ENCODE assay signal across 11 mouse cellular contexts in genomic region chr13:69558098-69558660, GRCm38 (mm10). TPM values are rescaled to one million over a fixed set of nuclear protein-coding genes. Genes with fewer than 3 reads are reported as not detected.
A peak's percentile ranks its signal among the peaks of the same experiment; 100 is the strongest.
DNase-seq lines count a peak whose midpoint lies in the region; ATAC-seq lines count a peak whose summit lies in the region.
"Had no signal": no experiment of that assay in that cellular context is flagged by ENCODE, and none has a peak within 500 bp of the region (broad histone marks: within the 10 kb centered on the region; RNA-seq: fewer than 3 reads in every experiment).

No protein-coding gene starts in this region.

- no peak for DNase-seq in hindbrain, embryonic 14.5 days (ENCODE audit: low spot score)
- no peak for DNase-seq in hindbrain, embryonic 10.5 days (ENCODE audit: low spot score)
- peak; percentile 53 for DNase-seq in cerebellum, adult 11 months
- peak; percentile 87 for DNase-seq in cerebellum, postnatal 14 days
- no peak for DNase-seq in thymus, postnatal 4 days
- DNase-seq in testis, postnatal 14 days (ENCODE audit: low spot score) = no peak
- DNase-seq: gastrocnemius, postnatal 36 days; retina, postnatal 1 day had no signal

- H3K4me1 ChIP-seq in hindbrain, embryonic 14.5 days (replicated peaks; ENCODE audit: control insufficient read depth, insufficient read depth, low read length) = no peaks in the 10 kb centered on the region
- peaks cover 13% of the 10 kb centered on the region for H3K4me1 ChIP-seq in hindbrain, embryonic 10.5 days (replicated peaks)
- peaks cover 22% of the 10 kb centered on the region for H3K4me1 ChIP-seq in midbrain, embryonic 13.5 days (replicated peaks)
- peaks cover 9% of the 10 kb centered on the region for H3K4me1 ChIP-seq in midbrain, embryonic 16.5 days (ENCODE audit: control insufficient read depth, insufficient read depth, low read length)

- H3K27ac ChIP-seq in hindbrain, embryonic 14.5 days = no peak overlapping the region
- H3K27ac ChIP-seq in hindbrain, embryonic 10.5 days = no peak overlapping the region
- 0 out of 2 replicates have a peak overlapping the region, but pooled peaks have one; percentile 5 for H3K27ac ChIP-seq in midbrain, embryonic 13.5 days
- H3K27ac ChIP-seq in midbrain, embryonic 16.5 days (ENCODE audit: low read length) = no peak overlapping the region

- H3K4me3 ChIP-seq in hindbrain, embryonic 14.5 days (replicated peaks; ENCODE audit: low read length) = no peak overlapping the region
- no peak overlapping the region for H3K4me3 ChIP-seq in hindbrain, embryonic 10.5 days
- no peak overlapping the region for H3K4me3 ChIP-seq in midbrain, embryonic 13.5 days (replicated peaks)
- no peak overlapping the region for H3K4me3 ChIP-seq in midbrain, embryonic 16.5 days (ENCODE audit: low read depth, low read length)
- H3K4me3 ChIP-seq: erythroblast, embryonic 14.5 days had no signal

- no peaks in the 10 kb centered on the region for H3K27me3 ChIP-seq in hindbrain, embryonic 14.5 days (ENCODE audit: control insufficient read depth, insufficient read depth, low read length)
- no peaks in the 10 kb centered on the region for H3K27me3 ChIP-seq in hindbrain, embryonic 10.5 days (ENCODE audit: insufficient read depth, poor library complexity, severe bottlenecking)
- H3K27me3 ChIP-seq in midbrain, embryonic 13.5 days = no peaks in the 10 kb centered on the region
- no peaks in the 10 kb centered on the region for H3K27me3 ChIP-seq in midbrain, embryonic 16.5 days (ENCODE audit: control insufficient read depth, insufficient read depth, low read depth, low read length)

- H3K4me2 ChIP-seq in hindbrain, embryonic 14.5 days (replicated peaks) = no peak overlapping the region
- no peak overlapping the region for H3K4me2 ChIP-seq in midbrain, embryonic 13.5 days (replicated peaks)
- no peak overlapping the region for H3K4me2 ChIP-seq in midbrain, embryonic 16.5 days (ENCODE audit: low read length)

- H3K9me3 ChIP-seq in hindbrain, embryonic 14.5 days (ENCODE audit: control insufficient read depth, low read length) = no peaks in the 10 kb centered on the region
- no peaks in the 10 kb centered on the region for H3K9me3 ChIP-seq in hindbrain, embryonic 10.5 days
- H3K9me3 ChIP-seq in midbrain, embryonic 13.5 days = no peaks in the 10 kb centered on the region
- H3K9me3 ChIP-seq in midbrain, embryonic 16.5 days (replicated peaks; ENCODE audit: control insufficient read depth, low read length, poor library complexity, severe bottlenecking) = no peaks in the 10 kb centered on the region

- 67% methylated on average over 6 of the region's 6 CpGs for WGBS in hindbrain, embryonic 14.5 days
- WGBS in hindbrain, embryonic 10.5 days = 84% methylated on average over 6 of the region's 6 CpGs
- WGBS in midbrain, embryonic 13.5 days = 70% methylated on average over 6 of the region's 6 CpGs
- 76% methylated on average over 6 of the region's 6 CpGs for WGBS in midbrain, embryonic 16.5 days

- no peaks in the 10 kb centered on the region for H3K36me3 ChIP-seq in hindbrain, embryonic 14.5 days (replicated peaks; ENCODE audit: control insufficient read depth, insufficient read depth)
- no peaks in the 10 kb centered on the region for H3K36me3 ChIP-seq in hindbrain, embryonic 10.5 days
- H3K36me3 ChIP-seq in midbrain, embryonic 13.5 days = no peaks in the 10 kb centered on the region
- no peaks in the 10 kb centered on the region for H3K36me3 ChIP-seq in midbrain, embryonic 16.5 days (ENCODE audit: control insufficient read depth, insufficient read depth, low read length)

- ATAC-seq in hindbrain, embryonic 14.5 days (ENCODE audit: low FRiP score) = 0 out of 2 replicates have a peak, but pooled peaks have one; percentile 18
- ATAC-seq in midbrain, embryonic 13.5 days = no peak
- ATAC-seq in midbrain, embryonic 16.5 days = no peak

- no peak overlapping the region for H3K9ac ChIP-seq in hindbrain, embryonic 14.5 days
- no peak overlapping the region for H3K9ac ChIP-seq in midbrain, embryonic 13.5 days (replicated peaks)
- no peak overlapping the region for H3K9ac ChIP-seq in midbrain, embryonic 16.5 days (ENCODE audit: low read depth, low read length)

RNA-seq across cellular contexts. Expression of gene Tent4a, which starts 23.8 kb away (rescaled TPM):
- 8.9 and 9.3 TPM in 2 replicates for polyA plus RNA-seq in hindbrain, embryonic 14.5 days (2014; fragmentation: Nextera tagmentation; extraction: Ambion mirVana)
- polyA plus RNA-seq in hindbrain, embryonic 10.5 days (2016; fragmentation: Nextera tagmentation; extraction: Ambion mirVana) = 4.8 TPM in 2 replicates
- 5.8 and 7.1 TPM in 2 replicates for polyA plus RNA-seq in midbrain, embryonic 13.5 days (2015; fragmentation: Nextera tagmentation; extraction: Ambion mirVana)
- polyA plus RNA-seq in midbrain, embryonic 16.5 days (2015; fragmentation: Nextera tagmentation; extraction: Ambion mirVana) = 5.4 and 6.3 TPM in 2 replicates

RNA-seq across cellular contexts. Expression of gene Nsun2, which starts 24.6 kb away (rescaled TPM):
- 73.3 and 86.6 TPM in 2 replicates for polyA plus RNA-seq in hindbrain, embryonic 14.5 days (2014; fragmentation: Nextera tagmentation; extraction: Ambion mirVana)
- polyA plus RNA-seq in hindbrain, embryonic 10.5 days (2016; fragmentation: Nextera tagmentation; extraction: Ambion mirVana) = 98.7 and 141 TPM in 2 replicates
- 74.1 and 76.7 TPM in 2 replicates for polyA plus RNA-seq in midbrain, embryonic 13.5 days (2015; fragmentation: Nextera tagmentation; extraction: Ambion mirVana)
- polyA plus RNA-seq in midbrain, embryonic 16.5 days (2015; fragmentation: Nextera tagmentation; extraction: Ambion mirVana) = 67.9 and 70.2 TPM in 2 replicates

RNA-seq across cellular contexts. Expression of gene Srd5a1, which starts 53.1 kb away (rescaled TPM):
- 25.3 and 32.9 TPM in 2 replicates for polyA plus RNA-seq in hindbrain, embryonic 14.5 days (2014; fragmentation: Nextera tagmentation; extraction: Ambion mirVana)
- 24.3 and 28.9 TPM in 2 replicates for polyA plus RNA-seq in hindbrain, embryonic 10.5 days (2016; fragmentation: Nextera tagmentation; extraction: Ambion mirVana)
- 23.3 and 27.0 TPM in 2 replicates for polyA plus RNA-seq in midbrain, embryonic 13.5 days (2015; fragmentation: Nextera tagmentation; extraction: Ambion mirVana)
- polyA plus RNA-seq in midbrain, embryonic 16.5 days (2015; fragmentation: Nextera tagmentation; extraction: Ambion mirVana) = 29.3 and 32.3 TPM in 2 replicates

Comparison
In these comparisons a context has a peak if more than half of its experiments do, and no peak if none do; other contexts are left out.
1. DNase-seq: peak in cerebellum, adult 11 months (single experiment) and cerebellum, postnatal 14 days (2 of 2); none in hindbrain, embryonic 14.5 days (single experiment), hindbrain, embryonic 10.5 days (single experiment), thymus, postnatal 4 days (single experiment) and testis, postnatal 14 days (single experiment).